Comparison of ENCODE assay signal across 8 mouse cellular contexts in genomic region chr5:125405546-125406248, GRCm38 (mm10). TPM values are rescaled to one million over a fixed set of nuclear protein-coding genes. Genes with fewer than 3 reads are reported as not detected.
DNase-seq lines count a peak whose midpoint lies in the region; ATAC-seq and TF ChIP-seq lines count a peak whose summit lies in the region.

No protein-coding gene starts in this region.

- intact Hi-C loops in heart, postnatal 10 days (cut with DNase I) = no loop called here

- TF ChIP-seq POLR2A in CH12.LX (IDR thresholded peaks at IDR 0.05; ENCODE audit: low read depth, low read length) = no peak
- TF ChIP-seq POLR2A in testis, adult 2 months (IDR thresholded peaks at IDR 0.05; ENCODE audit: control insufficient read depth, low read depth, low read length) = no peak

- under 1% methylated on average over 31 of the region's 31 CpGs for WGBS in forebrain, embryonic 13.5 days
- WGBS in liver, embryonic 16.5 days (ENCODE audit: insufficient replicate concordance) = under 1% methylated on average over 31 of the region's 31 CpGs
- WGBS in neural tube, embryonic 13.5 days = under 1% methylated on average over 31 of the region's 31 CpGs

- no peaks in the 10 kb centered on the region for H3K79me2 ChIP-seq in CH12.LX (replicated peaks; ENCODE audit: control insufficient read depth, extremely low read depth, insufficient read depth, poor library complexity, severe bottlenecking)

- H3K27me3 ChIP-seq in CH12.LX (replicated peaks) = no peaks in the 10 kb centered on the region
- no peaks in the 10 kb centered on the region for H3K27me3 ChIP-seq in forebrain, embryonic 13.5 days
- H3K27me3 ChIP-seq in liver, embryonic 16.5 days (ENCODE audit: control insufficient read depth, insufficient read depth, low read depth, low read length) = peaks cover 15% of the 10 kb centered on the region; the same call in 1 of the 2 replicates
- H3K27me3 ChIP-seq in neural tube, embryonic 13.5 days = no peaks in the 10 kb centered on the region
- H3K27me3 ChIP-seq in testis, adult 2 months (ENCODE audit: control insufficient read depth, insufficient read depth, low read length) = peaks cover 2% of the 10 kb centered on the region; the same call in 1 of the 2 replicates

- in situ Hi-C loops in CH12.LX (cut with MboI; ENCODE audit: low pct_ligation_motif_present, low pct_unique_long_range_greater_than_20kb, low sequenced_read_pairs) = no loop called here

- H3K4me1 ChIP-seq in CH12.LX (ENCODE audit: control insufficient read depth in 1 of 2, insufficient read depth in 2 of 2) = peaks cover 3 to 22% of the 10 kb centered on the region in 2 experiments; a peak in 3 of 4 replicates
- peaks cover 13% of the 10 kb centered on the region for H3K4me1 ChIP-seq in forebrain, embryonic 13.5 days
- H3K4me1 ChIP-seq in liver, embryonic 16.5 days (ENCODE audit: control insufficient read depth, low read depth, low read length) = peaks cover 47% of the 10 kb centered on the region
- H3K4me1 ChIP-seq in neural tube, embryonic 13.5 days (replicated peaks) = peaks cover 23% of the 10 kb centered on the region
- peaks cover 38% of the 10 kb centered on the region for H3K4me1 ChIP-seq in testis, adult 2 months (ENCODE audit: control insufficient read depth, insufficient read depth, low read length)

- TF ChIP-seq CTCF in CH12.LX (conservative IDR thresholded peaks at IDR 0.05 in 1 of 2, IDR thresholded peaks at IDR 0.05 in 1 of 2; ENCODE audit: low read depth in 2 of 2, low read length in 2 of 2) = no peak
- TF ChIP-seq CTCF in testis, adult 2 months (IDR thresholded peaks at IDR 0.05; ENCODE audit: control insufficient read depth, insufficient read depth, insufficient replicate concordance, low read depth, low read length) = no peak

- no peaks in the 10 kb centered on the region for H3K36me3 ChIP-seq in CH12.LX (replicated peaks in 1 of 2; ENCODE audit: control insufficient read depth in 1 of 2, insufficient read depth in 1 of 2, low read length in 1 of 2)
- H3K36me3 ChIP-seq in forebrain, embryonic 13.5 days (ENCODE audit: poor library complexity, severe bottlenecking) = no peaks in the 10 kb centered on the region
- no peaks in the 10 kb centered on the region for H3K36me3 ChIP-seq in liver, embryonic 16.5 days (ENCODE audit: control insufficient read depth, insufficient read depth)
- H3K36me3 ChIP-seq in neural tube, embryonic 13.5 days = no peaks in the 10 kb centered on the region
- no peaks in the 10 kb centered on the region for H3K36me3 ChIP-seq in testis, adult 2 months (ENCODE audit: control insufficient read depth, insufficient read depth, low read length)

- no peaks in the 10 kb centered on the region for H3K9me3 ChIP-seq in CH12.LX (replicated peaks; ENCODE audit: low read length)
- no peaks in the 10 kb centered on the region for H3K9me3 ChIP-seq in forebrain, embryonic 13.5 days (replicated peaks)
- no peaks in the 10 kb centered on the region for H3K9me3 ChIP-seq in liver, embryonic 16.5 days (replicated peaks; ENCODE audit: control insufficient read depth, low read length)
- no peaks in the 10 kb centered on the region for H3K9me3 ChIP-seq in neural tube, embryonic 13.5 days

- TF ChIP-seq RAD21 in CH12.LX (IDR thresholded peaks at IDR 0.05; ENCODE audit: low read depth, low read length) = no peak

- H3K4me2 ChIP-seq in CH12.LX (ENCODE audit: insufficient read depth, low read depth, poor library complexity, severe bottlenecking) = peak overlapping the region; percentile 86
- peak overlapping the region; percentile 70 for H3K4me2 ChIP-seq in forebrain, embryonic 13.5 days
- H3K4me2 ChIP-seq in liver, embryonic 16.5 days (ENCODE audit: low read depth, low read length) = peak overlapping the region; percentile 96
- peak overlapping the region; percentile 70 for H3K4me2 ChIP-seq in neural tube, embryonic 13.5 days

- peak; percentile 93 for DNase-seq in CH12.LX (ENCODE audit: extremely low read depth)
- DNase-seq in c-Kit-positive CD71-negative TER-119-negative erythroid progenitor cells, embryonic 14.5 days (ENCODE audit: low read depth) = peak; percentile 95
- peak; percentile 92 to 94 for DNase-seq in heart, postnatal 10 days
- DNase-seq in kidney, postnatal 4 days = peak; percentile 89 to 91

- dilution Hi-C loops in CH12.LX (cut with MboI; ENCODE audit: extremely low pct_ligation_motif_present, extremely low pct_unique_long_range_greater_than_20kb, low sequenced_read_pairs) = no loop called here

- peak; percentile 76 for ATAC-seq in forebrain, embryonic 13.5 days
- ATAC-seq in liver, embryonic 16.5 days (ENCODE audit: low read depth) = peak; percentile 57
- ATAC-seq in neural tube, embryonic 13.5 days (ENCODE audit: low read depth) = peak; percentile 68

- H3K27ac ChIP-seq in CH12.LX (ENCODE audit: insufficient read depth, low read depth) = peak overlapping the region; percentile 85; the same call in 1 of the 2 replicates
- H3K27ac ChIP-seq in forebrain, embryonic 13.5 days = peak overlapping the region; percentile 92
- H3K27ac ChIP-seq in liver, embryonic 16.5 days (ENCODE audit: low read length) = peak overlapping the region; percentile 87
- H3K27ac ChIP-seq in neural tube, embryonic 13.5 days (replicated peaks) = peak overlapping the region; percentile 92
- H3K27ac ChIP-seq in testis, adult 2 months (ENCODE audit: control insufficient read depth, insufficient read depth, low read depth, low read length) = peak overlapping the region; percentile 51

- H3K9ac ChIP-seq in CH12.LX (ENCODE audit: insufficient read depth, low read depth) = peak overlapping the region; percentile 85
- peak overlapping the region; percentile 72 for H3K9ac ChIP-seq in forebrain, embryonic 13.5 days
- peak overlapping the region; percentile 75 for H3K9ac ChIP-seq in liver, embryonic 16.5 days (ENCODE audit: low read depth, low read length)
- H3K9ac ChIP-seq in neural tube, embryonic 13.5 days = peak overlapping the region; percentile 75

- peak overlapping the region; percentile 72 to 77 (median 72) for H3K4me3 ChIP-seq in CH12.LX (replicated peaks in 1 of 3; ENCODE audit: low read depth in 2 of 3, low read length in 2 of 3, poor library complexity in 1 of 3)
- H3K4me3 ChIP-seq in forebrain, embryonic 13.5 days = peak overlapping the region; percentile 56
- peak overlapping the region; percentile 74 for H3K4me3 ChIP-seq in liver, embryonic 16.5 days (ENCODE audit: low read depth, low read length)
- H3K4me3 ChIP-seq in neural tube, embryonic 13.5 days = peak overlapping the region; percentile 52
- H3K4me3 ChIP-seq in testis, adult 2 months (ENCODE audit: control insufficient read depth, low read depth, low read length) = peak overlapping the region; percentile 63

- TF ChIP-seq EP300 in CH12.LX (IDR thresholded peaks at IDR 0.05; ENCODE audit: low read length) = no peak

TF ChIP-seq in CH12.LX, 34 proteins besides CTCF, POLR2A, EP300 and RAD21 (continues in another document):
- TF ChIP-seq BHLHE40 (IDR thresholded peaks at IDR 0.05; ENCODE audit: low read depth, low read length) (peak; percentile 31; the same call in 1 of the 2 replicates), NRF1 (IDR thresholded peaks at IDR 0.05; ENCODE audit: low read depth, low read length) (peak; percentile 74), MEF2A (IDR thresholded peaks at IDR 0.05; ENCODE audit: borderline replicate concordance, low read depth, low read length) (no peak), MXI1 (IDR thresholded peaks at IDR 0.05; ENCODE audit: low read depth, low read length) (0 out of 2 replicates have a peak, but pooled peaks have one; percentile 8), ZKSCAN1 (IDR thresholded peaks at IDR 0.05; ENCODE audit: borderline replicate concordance, low read depth, low read length) (no peak), POLR2AphosphoS2 (IDR thresholded peaks at IDR 0.05; ENCODE audit: low read depth, low read length) (no peak)

RNA-seq across cellular contexts. Expression of gene Ubc, which starts 15.7 kb away (rescaled TPM):
- total RNA-seq in CH12.LX (2012; rRNA removed) (466 and 486 TPM in 2 replicates), CH12.LX (2014; rRNA removed) (650 and 656 TPM in 2 replicates)
- 687 and 803 TPM in 2 replicates for polyA plus RNA-seq in CH12.LX (2012; ENCODE audit: insufficient read length, low read depth)
- 1,082 and 1,216 TPM in 2 replicates for polyA plus RNA-seq in forebrain, embryonic 13.5 days (2015; fragmentation: Nextera tagmentation; extraction: Ambion mirVana)
- total RNA-seq in heart, postnatal 10 days (2021) = 1,000 to 10,000 TPM in 1 of 2 experiments, 100 to 1,000 TPM in 1; 934 to 1,069 TPM
- 573 and 608 TPM in 2 replicates for polyA plus RNA-seq in liver, embryonic 16.5 days (2015; fragmentation: Nextera tagmentation; extraction: Ambion mirVana)
- 1,127 and 1,268 TPM in 2 replicates for polyA plus RNA-seq in neural tube, embryonic 13.5 days (2015; fragmentation: Nextera tagmentation; extraction: Ambion mirVana)
- polyA plus RNA-seq in testis, adult 2 months (2012; rRNA removed) = 1,188 and 1,319 TPM in 2 replicates

RNA-seq across cellular contexts. Expression of gene Gm10382, which starts 16.6 kb away (rescaled TPM):
- total RNA-seq in CH12.LX (2012; rRNA removed) (0.59 and 0.80 TPM in 2 replicates), CH12.LX (2014; rRNA removed) (not detected in 2 replicates)
- polyA plus RNA-seq in CH12.LX (2012; ENCODE audit: insufficient read length, low read depth) = 0.87 and 1.1 TPM in 2 replicates
- polyA plus RNA-seq in forebrain, embryonic 13.5 days (2015; fragmentation: Nextera tagmentation; extraction: Ambion mirVana) = 0.27 and 0.38 TPM in 2 replicates
- total RNA-seq in heart, postnatal 10 days (2021) = not detected
- 0.18 and 0.27 TPM in 2 replicates for polyA plus RNA-seq in liver, embryonic 16.5 days (2015; fragmentation: Nextera tagmentation; extraction: Ambion mirVana)
- polyA plus RNA-seq in neural tube, embryonic 13.5 days (2015; fragmentation: Nextera tagmentation; extraction: Ambion mirVana) = 0.52 and 0.73 TPM in 2 replicates
- polyA plus RNA-seq in testis, adult 2 months (2012; rRNA removed) = 84.2 and 109 TPM in 2 replicates

RNA-seq across cellular contexts. Expression of gene Dhx37, which starts 28.2 kb away (rescaled TPM):
- 21.0 and 23.8 TPM in 2 replicates for total RNA-seq in CH12.LX (2012; rRNA removed)
- total RNA-seq in CH12.LX (2014; rRNA removed) = 22.7 and 26.0 TPM in 2 replicates
- 33.0 and 36.9 TPM in 2 replicates for polyA plus RNA-seq in CH12.LX (2012; ENCODE audit: insufficient read length, low read depth)
- 10.2 and 12.3 TPM in 2 replicates for polyA plus RNA-seq in forebrain, embryonic 13.5 days (2015; fragmentation: Nextera tagmentation; extraction: Ambion mirVana)
- 10 to 100 TPM; 13.2 to 14.7 TPM for total RNA-seq in heart, postnatal 10 days (2021)
- 4.0 and 4.2 TPM in 2 replicates for polyA plus RNA-seq in liver, embryonic 16.5 days (2015; fragmentation: Nextera tagmentation; extraction: Ambion mirVana)
- 9.0 and 10.6 TPM in 2 replicates for polyA plus RNA-seq in neural tube, embryonic 13.5 days (2015; fragmentation: Nextera tagmentation; extraction: Ambion mirVana)
- polyA plus RNA-seq in testis, adult 2 months (2012; rRNA removed) = 17.0 and 19.5 TPM in 2 replicates

RNA-seq across cellular contexts. Expression of gene Bri3bp, which starts 35.7 kb away (rescaled TPM):
- total RNA-seq in CH12.LX (2012; rRNA removed) (48.4 and 49.6 TPM in 2 replicates), CH12.LX (2014; rRNA removed) (30.1 and 37.7 TPM in 2 replicates)
- 147 and 164 TPM in 2 replicates for polyA plus RNA-seq in CH12.LX (2012; ENCODE audit: insufficient read length, low read depth)
- polyA plus RNA-seq in forebrain, embryonic 13.5 days (2015; fragmentation: Nextera tagmentation; extraction: Ambion mirVana) = 33.6 and 37.6 TPM in 2 replicates
- total RNA-seq in heart, postnatal 10 days (2021) = 10 to 100 TPM; 56.4 to 62.5 TPM
- polyA plus RNA-seq in liver, embryonic 16.5 days (2015; fragmentation: Nextera tagmentation; extraction: Ambion mirVana) = 18.4 and 20.3 TPM in 2 replicates
- polyA plus RNA-seq in neural tube, embryonic 13.5 days (2015; fragmentation: Nextera tagmentation; extraction: Ambion mirVana) = 33.3 and 33.8 TPM in 2 replicates
- 41.4 and 42.7 TPM in 2 replicates for polyA plus RNA-seq in testis, adult 2 months (2012; rRNA removed)

Comparison
In these comparisons a context has a peak if more than half of its experiments do, and no peak if none do; other contexts are left out.
1. Peak in every context shown above with its lines: DNase-seq, ATAC-seq, H3K4me3 ChIP-seq and H3K27ac ChIP-seq.
2. RNA of gene Gm10382, which starts 16.6 kb away (polyA plus RNA-seq): 84.2 to 109 TPM in testis, adult 2 months; 0.87 to 1.1 TPM in CH12.LX, 0.52 to 0.73 TPM in neural tube, embryonic 13.5 days, 0.27 to 0.38 TPM in forebrain, embryonic 13.5 days and 0.18 to 0.27 TPM in liver, embryonic 16.5 days; every median in the first group is over 10 times any median in the second.